Mouse (Mus musculus) thymus, postnatal 14 days (tissue): ENCODE data around the gene Stat1.

Experiments
- DNase-seq: peaks from one replicate; pipeline ENCODE4 v3.0.0; 2021

The Stat1 gene

GRCm38 (mm10) chr1:52166652-52167220 lies 47.5 kb downstream of the Stat1 start:
- no peak for DNase-seq

GRCm38 (mm10) chr1:52170057-52170456 lies 50.8 kb downstream of the Stat1 start:
- peak; percentile 63 for DNase-seq

- no peak for DNase-seq
Observed at GRCm38 (mm10) chr1:52170747-52171146, 51.5 kb downstream of the Stat1 start.

GRCm38 (mm10) chr1:52171271-52171670 lies 52.0 kb downstream of the Stat1 start:
- DNase-seq: peak; percentile 29

- no peak for DNase-seq
Observed at GRCm38 (mm10) chr1:52175321-52175720, 56.1 kb downstream of the Stat1 start.

- no peak for DNase-seq
Observed at GRCm38 (mm10) chr1:52175983-52176382, 56.7 kb downstream of the Stat1 start.

- DNase-seq: no peak
Observed at GRCm38 (mm10) chr1:52176999-52177398, 57.8 kb downstream of the Stat1 start.

- DNase-seq: no peak
Observed at GRCm38 (mm10) chr1:52179939-52180568, 60.8 kb downstream of the Stat1 start.

GRCm38 (mm10) chr1:52181994-52182393 lies 62.8 kb downstream of the Stat1 start:
- DNase-seq: no peak

GRCm38 (mm10) chr1:52182992-52183391 lies 63.8 kb downstream of the Stat1 start:
- DNase-seq: no peak
